18 mouse cellular contexts compared by ENCODE assay signal in genomic region chr7:26489514-26489913, GRCm38 (mm10). TPM values are rescaled to one million over a fixed set of nuclear protein-coding genes. Genes with fewer than 3 reads are reported as not detected.
"Had no signal": no experiment of that assay in that cellular context is flagged by ENCODE, and none has a peak within 500 bp of the region (broad histone marks: within the 10 kb centered on the region; RNA-seq: fewer than 3 reads in every experiment).

No protein-coding gene starts in this region.

RNA-seq across cellular contexts. Expression of gene Nlrp9a, which starts 45.3 kb away (rescaled TPM):
- total RNA-seq: megakaryocyte progenitor cell, adult 5-6 weeks; neutrophil, adult 5-6 weeks had no signal
- polyA plus RNA-seq: liver, embryonic 16.5 days; lung, embryonic 15.5 days; lung, postnatal 0 days; macrophage; midbrain, embryonic 10.5 days; midbrain, embryonic 12.5 days; midbrain, embryonic 14.5 days; midbrain, embryonic 16.5 days; neural tube, embryonic 12.5 days; neural tube, embryonic 14.5 days; spleen, adult 2 months; stomach, embryonic 15.5 days; stomach, postnatal 0 days; testis, adult 2 months; thymus, adult 2 months; urinary bladder, adult 2 months had no signal

RNA-seq across cellular contexts. Expression of gene Nlrp4a, which starts 54.6 kb away (rescaled TPM):
- total RNA-seq: megakaryocyte progenitor cell, adult 5-6 weeks; neutrophil, adult 5-6 weeks had no signal
- polyA plus RNA-seq: liver, embryonic 16.5 days; lung, embryonic 15.5 days; lung, postnatal 0 days; macrophage; midbrain, embryonic 10.5 days; midbrain, embryonic 12.5 days; midbrain, embryonic 14.5 days; midbrain, embryonic 16.5 days; neural tube, embryonic 12.5 days; neural tube, embryonic 14.5 days; spleen, adult 2 months; stomach, embryonic 15.5 days; stomach, postnatal 0 days; thymus, adult 2 months; urinary bladder, adult 2 months had no signal
